Mouse (Mus musculus) olfactory bulb, adult 2 months (tissue): Measurements from ENCODE around the gene Abcb4.

Source experiments
- CTCF ChIP-seq: fragments of 200-500 bp; IDR thresholded peaks from 2 replicates; pipeline ENCODE4 v1.5.1; 2012; ENCODE audit warnings: low read depth, mild to moderate bottlenecking, low read length, moderate library complexity; ENCODE audit not compliant: insufficient read depth
- POLR2A ChIP-seq: fragments of 200-500 bp; IDR thresholded peaks from 2 replicates; pipeline ENCODE4 v1.6.1; 2012; ENCODE audit warnings: mild to moderate bottlenecking, low read depth, low read length, moderate library complexity; ENCODE audit not compliant: insufficient read depth

DNA sequence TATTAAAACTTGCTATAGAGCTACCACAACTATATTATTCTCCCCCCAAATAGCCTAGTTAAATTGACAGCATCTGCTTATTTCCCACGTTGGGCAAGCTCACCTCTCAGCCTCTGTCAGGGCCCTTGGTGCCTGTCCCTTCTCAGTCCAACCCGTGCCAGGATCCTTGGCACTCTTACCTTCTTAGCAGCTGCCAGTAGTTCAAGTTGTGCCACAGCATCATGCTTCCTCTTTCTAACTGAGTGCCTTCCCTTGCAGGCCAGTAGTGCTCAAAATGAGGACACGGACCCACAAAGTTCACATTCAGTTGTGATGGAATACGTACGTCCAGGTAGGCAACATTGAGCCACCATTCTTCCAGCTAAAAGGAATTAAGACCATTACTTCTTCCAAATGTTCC lies 94.4 kb downstream of the Abcb4 start:
- TF ChIP-seq CTCF (no peak), POLR2A (no peak)
